Mouse (Mus musculus): ENCODE data around the gene Ttc7b. TPM values are rescaled to one million over a fixed set of nuclear protein-coding genes. Genes with fewer than 3 reads are reported as not detected.

Gene Ttc7b
- polyA plus RNA-seq, 1 experiment: 0.13 TPM

- Histone ChIP-seq H3K27me3 (ENCODE audit: control insufficient read depth) (no peaks in the 10 kb centered on the region), H3K36me3 (ENCODE audit: control insufficient read depth) (no peaks in the 10 kb centered on the region), H3K4me1 (ENCODE audit: control insufficient read depth) (peaks cover 3% of the 10 kb centered on the region), H3K9me3 (ENCODE audit: control insufficient read depth, low read length) (no peaks in the 10 kb centered on the region), H3K4me3 (replicated peaks) (no peak overlapping the region)
- TF ChIP-seq GATA1 (IDR thresholded peaks at IDR 0.05; ENCODE audit: low read length) (no peak), TAL1 (IDR thresholded peaks at IDR 0.05; ENCODE audit: low read length) (no peak)
These were observed 179.6 kb downstream of the Ttc7b start for GRCm38 (mm10) chr12:100340901-100341460.

- Histone ChIP-seq H3K36me3 (ENCODE audit: control insufficient read depth) (no peaks in the 10 kb centered on the region), H3K4me3 (replicated peaks) (no peak overlapping the region), H3K4me1 (ENCODE audit: control insufficient read depth) (peaks cover 3% of the 10 kb centered on the region), H3K27me3 (ENCODE audit: control insufficient read depth) (no peaks in the 10 kb centered on the region), H3K9me3 (ENCODE audit: control insufficient read depth, low read length) (no peaks in the 10 kb centered on the region)
- no peak for TF ChIP-seq TAL1 (IDR thresholded peaks at IDR 0.05; ENCODE audit: low read length)
- no peak for TF ChIP-seq GATA1 (IDR thresholded peaks at IDR 0.05; ENCODE audit: low read length)
These were observed 182.6 kb downstream of the Ttc7b start for GRCm38 (mm10) chr12:100338055-100338454.

- Histone ChIP-seq H3K36me3 (ENCODE audit: control insufficient read depth) (no peaks in the 10 kb centered on the region), H3K4me3 (replicated peaks) (no peak overlapping the region), H3K27me3 (ENCODE audit: control insufficient read depth) (no peaks in the 10 kb centered on the region), H3K4me1 (ENCODE audit: control insufficient read depth) (peaks cover 3% of the 10 kb centered on the region), H3K9me3 (ENCODE audit: control insufficient read depth, low read length) (no peaks in the 10 kb centered on the region)
- TF ChIP-seq TAL1 (IDR thresholded peaks at IDR 0.05; ENCODE audit: low read length): no peak
- no peak for TF ChIP-seq GATA1 (IDR thresholded peaks at IDR 0.05; ENCODE audit: low read length)
These were observed 183.1 kb downstream of the Ttc7b start for GRCm38 (mm10) chr12:100337351-100338018.

- Histone ChIP-seq H3K9me3 (ENCODE audit: control insufficient read depth, low read length) (no peaks in the 10 kb centered on the region), H3K4me1 (ENCODE audit: control insufficient read depth) (peaks cover 3% of the 10 kb centered on the region), H3K36me3 (ENCODE audit: control insufficient read depth) (no peaks in the 10 kb centered on the region), H3K27me3 (ENCODE audit: control insufficient read depth) (no peaks in the 10 kb centered on the region), H3K4me3 (replicated peaks) (no peak overlapping the region)
- no peak for TF ChIP-seq TAL1 (IDR thresholded peaks at IDR 0.05; ENCODE audit: low read length)
- no peak for TF ChIP-seq GATA1 (IDR thresholded peaks at IDR 0.05; ENCODE audit: low read length)
These were observed 184.4 kb downstream of the Ttc7b start for GRCm38 (mm10) chr12:100336241-100336640.

GRCm38 (mm10) chr12:100331806-100332205 lies 188.8 kb downstream of the Ttc7b start:
- Histone ChIP-seq H3K27me3 (ENCODE audit: control insufficient read depth) (no peaks in the 10 kb centered on the region), H3K4me3 (replicated peaks) (no peak overlapping the region), H3K36me3 (ENCODE audit: control insufficient read depth) (no peaks in the 10 kb centered on the region), H3K4me1 (ENCODE audit: control insufficient read depth) (peaks cover 3% of the 10 kb centered on the region), H3K9me3 (ENCODE audit: control insufficient read depth, low read length) (no peaks in the 10 kb centered on the region)
- TF ChIP-seq TAL1 (IDR thresholded peaks at IDR 0.05; ENCODE audit: low read length) (no peak), GATA1 (IDR thresholded peaks at IDR 0.05; ENCODE audit: low read length) (no peak)

- no peaks in the 10 kb centered on the region; the same call in 1 of the 2 replicates for H3K36me3 ChIP-seq (ENCODE audit: control insufficient read depth)
These were observed 190.4 kb downstream of the Ttc7b start for GRCm38 (mm10) chr12:100330234-100330633.

GRCm38 (mm10) chr12:100328998-100329397 lies 191.6 kb downstream of the Ttc7b start:
- H3K4me1 ChIP-seq (ENCODE audit: control insufficient read depth): no peaks in the 10 kb centered on the region
- H3K36me3 ChIP-seq (ENCODE audit: control insufficient read depth): no peaks in the 10 kb centered on the region; the same call in 1 of the 2 replicates
- H3K27me3 ChIP-seq (ENCODE audit: control insufficient read depth): no peaks in the 10 kb centered on the region
- TF ChIP-seq GATA1 (IDR thresholded peaks at IDR 0.05; ENCODE audit: low read length) (no peak), TAL1 (IDR thresholded peaks at IDR 0.05; ENCODE audit: low read length) (no peak)
- no peaks in the 10 kb centered on the region for H3K9me3 ChIP-seq (ENCODE audit: control insufficient read depth, low read length)
- no peak overlapping the region for H3K4me3 ChIP-seq (replicated peaks)

More at GRCm38 (mm10) chr12:100330234-100330633, 190.4 kb downstream of the Ttc7b start:
- Histone ChIP-seq H3K4me1 (ENCODE audit: control insufficient read depth) (no peaks in the 10 kb centered on the region), H3K4me3 (replicated peaks) (no peak overlapping the region), H3K27me3 (ENCODE audit: control insufficient read depth) (no peaks in the 10 kb centered on the region), H3K9me3 (ENCODE audit: control insufficient read depth, low read length) (no peaks in the 10 kb centered on the region)
- TF ChIP-seq GATA1 (IDR thresholded peaks at IDR 0.05; ENCODE audit: low read length): no peak
- no peak for TF ChIP-seq TAL1 (IDR thresholded peaks at IDR 0.05; ENCODE audit: low read length)

- no peak overlapping the region for H3K4me3 ChIP-seq (replicated peaks)
- H3K9me3 ChIP-seq (ENCODE audit: control insufficient read depth, low read length): no peaks in the 10 kb centered on the region
- no peaks in the 10 kb centered on the region for H3K4me1 ChIP-seq (ENCODE audit: control insufficient read depth)
- TF ChIP-seq GATA1 (IDR thresholded peaks at IDR 0.05; ENCODE audit: low read length) (no peak), TAL1 (IDR thresholded peaks at IDR 0.05; ENCODE audit: low read length) (no peak)
- H3K27me3 ChIP-seq (ENCODE audit: control insufficient read depth): no peaks in the 10 kb centered on the region
- no peaks in the 10 kb centered on the region; the same call in 1 of the 2 replicates for H3K36me3 ChIP-seq (ENCODE audit: control insufficient read depth)
These were observed 192.1 kb downstream of the Ttc7b start for GRCm38 (mm10) chr12:100328557-100328956.

GRCm38 (mm10) chr12:100326732-100327131 lies 193.9 kb downstream of the Ttc7b start:
- H3K4me1 ChIP-seq (ENCODE audit: control insufficient read depth): no peaks in the 10 kb centered on the region
- no peak for TF ChIP-seq TAL1 (IDR thresholded peaks at IDR 0.05; ENCODE audit: low read length)
- TF ChIP-seq GATA1 (IDR thresholded peaks at IDR 0.05; ENCODE audit: low read length): no peak
- no peak overlapping the region for H3K4me3 ChIP-seq (replicated peaks)
- H3K36me3 ChIP-seq (ENCODE audit: control insufficient read depth): no peaks in the 10 kb centered on the region; the same call in 1 of the 2 replicates
- H3K9me3 ChIP-seq (ENCODE audit: control insufficient read depth, low read length): no peaks in the 10 kb centered on the region
- H3K27me3 ChIP-seq (ENCODE audit: control insufficient read depth): no peaks in the 10 kb centered on the region

Data from erythroblast, embryonic 14.5 days (primary cell).